Mouse (Mus musculus) small intestine, adult 2 months (tissue): ENCODE results near the gene Spns2.

Experiments used
- CTCF ChIP-seq: fragments of 200-500 bp; IDR thresholded peaks from 2 replicates; pipeline ENCODE4 v1.5.1; 2012; ENCODE audit warnings: low read depth, mild to moderate bottlenecking, control low read depth, inconsistent platforms, low read length, moderate library complexity, mixed read lengths; ENCODE audit not compliant: insufficient replicate concordance, insufficient read length; ENCODE audit errors: extremely low read depth
- POLR2A ChIP-seq: fragments of 200-500 bp; IDR thresholded peaks from 2 replicates; pipeline ENCODE4 v1.6.1; 2012; ENCODE audit warnings: low read depth, mild to moderate bottlenecking, control low read depth, inconsistent platforms, low read length, moderate library complexity

DNA sequence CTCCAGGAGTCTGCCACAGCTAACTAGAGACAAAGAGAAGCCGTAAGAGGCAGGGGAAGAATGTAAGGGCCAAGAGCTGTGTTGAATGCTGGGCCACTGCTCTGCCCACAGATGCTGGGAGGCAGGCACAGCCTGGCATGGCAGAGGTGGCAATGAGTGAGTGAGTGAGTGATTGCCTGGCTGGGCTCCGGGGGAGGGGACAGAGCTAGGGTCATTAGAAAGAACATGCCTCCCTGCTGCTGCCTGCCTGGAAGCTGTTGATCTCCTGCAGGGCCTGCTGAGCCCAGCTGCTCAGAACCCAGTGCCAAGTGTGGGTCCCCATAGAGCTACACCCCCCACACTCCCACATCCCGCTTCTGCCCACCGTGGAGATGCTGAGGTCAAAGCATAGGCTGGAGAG lies 7.7 kb upstream of the Spns2 start:
- TF ChIP-seq CTCF, result no peak
- no peak for TF ChIP-seq POLR2A
